Mouse (Mus musculus) inflammation-experienced regulatory T-cells, adult 6 months (primary cell): Measurements from ENCODE around the gene Tgm1. TPM values are rescaled to one million over a fixed set of nuclear protein-coding genes. Genes with fewer than 3 reads are reported as not detected.

ENCODE experiments used
- ATAC-seq: one replicate; pipeline ENCODE4 v1.8.0; 2017
- polyA plus RNA-seq, 3 experiments: library from polyadenylated mRNA; unstranded; fragments of 100-300 nt; shearing (Covaris generic); gene quantifications; one replicate each; pipeline ENCODE4 v1.2.1; 2017

The Tgm1 gene
- polyA plus RNA-seq, 3 experiments from 2014 or later = not detected

DNA sequence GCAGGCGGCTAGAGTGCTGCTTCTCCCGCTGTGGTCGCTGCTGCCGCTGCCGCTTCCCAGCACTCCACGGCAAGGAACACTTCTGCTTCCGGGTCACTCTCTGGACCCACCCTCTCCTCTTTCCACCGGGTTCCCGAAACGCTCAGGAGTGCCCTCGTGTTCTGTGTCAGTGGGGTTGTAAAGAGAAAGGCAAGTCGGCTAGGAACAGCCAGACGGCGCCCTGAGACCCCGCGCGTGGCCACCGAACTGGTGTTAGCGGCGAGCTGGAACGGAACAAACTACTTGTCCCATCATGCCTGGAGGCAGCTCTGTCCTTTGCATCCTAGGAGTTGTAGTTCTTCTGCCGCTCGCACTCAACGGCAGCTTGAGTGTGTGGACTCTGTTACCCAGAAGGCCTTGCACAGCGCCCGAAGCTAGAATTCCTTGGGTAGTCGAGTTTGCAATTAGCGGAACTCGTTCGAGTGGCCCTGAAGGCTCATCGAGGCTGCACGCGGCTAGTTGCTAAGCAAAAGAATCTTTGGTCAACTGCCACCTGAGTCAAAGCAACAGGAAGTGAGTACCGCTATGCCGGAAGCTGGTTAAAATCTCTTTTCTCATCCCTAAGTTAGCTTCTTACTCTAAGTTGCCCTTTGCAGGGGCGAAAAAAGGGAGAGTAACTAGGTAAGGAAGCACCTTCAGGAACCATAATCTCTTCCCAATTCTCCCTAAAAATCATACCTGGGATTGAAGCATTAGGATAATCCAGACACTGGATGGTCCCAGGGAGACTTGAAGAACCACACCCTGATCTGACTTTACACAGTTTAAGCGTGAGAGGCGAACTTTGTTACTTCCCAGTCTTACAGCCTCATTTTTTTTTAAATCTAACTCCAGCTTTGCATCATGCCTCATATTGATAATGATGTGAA, 41.6 kb downstream of the Tgm1 start, which contains the start of the genes Gmpr2 and Nedd8:
Gene Gmpr2, plus strand, starts transcription at position 109 of the 908 bp plus-strand sequence.
Gene Nedd8, minus strand, starts transcription at position 292 of the 908 bp plus-strand sequence.
- ATAC-seq = peak; percentile 98

DNA sequence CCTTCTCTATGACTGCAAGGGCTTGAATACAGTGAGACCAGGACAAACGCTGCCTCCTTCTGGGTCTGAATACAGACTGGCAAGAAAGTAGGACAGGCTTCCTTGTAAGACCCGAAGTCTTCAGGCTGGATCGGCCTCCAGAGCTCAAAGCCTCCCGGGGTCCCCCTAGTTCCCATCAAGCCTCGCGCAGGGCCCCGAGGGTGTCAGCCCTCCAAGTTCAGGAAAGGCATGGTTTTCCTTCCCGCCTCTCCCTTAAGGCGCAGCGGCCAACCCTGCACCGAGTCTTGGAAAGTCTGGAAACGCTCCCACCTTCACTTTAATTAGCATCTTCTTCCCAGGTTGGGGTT, 42.3 kb downstream of the Tgm1 start:
- ATAC-seq = peak; percentile 3

DNA sequence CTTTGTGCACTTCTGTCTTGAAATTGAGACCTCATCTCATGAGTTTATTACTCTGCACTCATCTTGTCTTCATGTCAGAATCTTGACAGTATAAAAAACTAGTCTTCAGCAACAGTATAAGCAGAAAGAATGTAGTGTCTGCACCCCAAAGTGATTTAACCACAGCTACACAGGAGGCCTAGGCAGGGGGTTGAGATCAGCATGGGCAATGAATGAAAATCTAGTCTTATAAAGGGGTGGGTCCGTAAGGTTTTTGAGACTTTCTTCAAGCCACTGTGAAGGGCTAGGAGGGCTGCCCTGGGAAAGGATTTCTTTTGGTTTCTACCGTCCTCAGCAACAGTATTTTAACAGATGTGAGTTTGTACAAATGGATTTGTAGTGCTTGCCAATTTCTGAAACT, 53.1 kb downstream of the Tgm1 start:
- no peak for ATAC-seq

DNA sequence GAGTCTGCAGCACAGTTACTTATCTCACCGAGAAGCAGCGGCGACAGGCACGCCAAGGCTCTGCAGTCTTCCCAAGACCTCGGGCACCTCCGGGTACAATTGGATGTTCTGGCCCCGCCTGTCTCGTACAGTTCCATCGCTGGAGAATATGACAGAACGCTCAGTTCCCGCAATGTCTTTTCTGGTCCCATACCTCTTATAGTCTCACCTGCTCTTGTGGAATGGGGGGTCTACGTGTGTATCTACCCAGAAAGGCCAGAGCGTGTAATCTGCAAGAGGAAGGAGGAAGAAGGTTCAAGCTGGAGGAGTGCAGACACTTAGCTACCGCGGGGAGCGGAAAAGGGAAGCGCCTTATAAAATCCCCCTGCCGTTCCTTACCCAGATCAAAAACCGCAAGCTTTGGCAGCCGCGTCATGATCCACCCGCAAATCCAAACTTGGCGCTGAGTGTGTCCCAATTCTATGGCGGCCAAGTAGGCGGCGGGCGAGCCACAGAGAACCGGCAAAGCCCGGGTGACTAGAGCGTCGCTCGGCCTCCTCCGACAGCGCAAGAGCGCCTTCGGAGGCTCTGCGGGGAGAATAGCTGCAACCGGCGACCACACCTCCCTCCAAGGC, 53.7 kb downstream of the Tgm1 start, which contains the start of gene Mdp1:
Gene Mdp1, minus strand, starts transcription at position 549 of the 614 bp plus-strand sequence.
- ATAC-seq = peak; percentile 96

DNA sequence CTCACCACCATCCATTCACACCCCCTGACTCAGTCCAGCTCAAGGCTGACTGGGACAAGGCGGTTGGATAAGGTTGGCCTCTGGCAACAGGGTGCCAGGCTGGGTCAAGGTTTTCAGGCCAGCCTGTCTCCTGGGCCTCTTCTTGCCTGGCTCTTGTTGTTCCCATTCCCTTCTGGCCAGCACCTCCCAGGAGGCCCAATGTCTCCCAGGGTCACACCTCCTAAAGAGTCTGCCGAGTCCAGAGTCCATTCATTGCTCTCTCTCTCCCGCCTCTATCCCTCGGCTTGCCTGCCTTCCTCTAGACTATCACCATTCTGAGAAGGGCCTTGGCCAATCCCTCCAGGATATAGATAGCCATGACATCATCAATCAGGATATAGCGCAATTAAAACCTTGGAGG, 55.7 kb downstream of the Tgm1 start:
- no peak for ATAC-seq

DNA sequence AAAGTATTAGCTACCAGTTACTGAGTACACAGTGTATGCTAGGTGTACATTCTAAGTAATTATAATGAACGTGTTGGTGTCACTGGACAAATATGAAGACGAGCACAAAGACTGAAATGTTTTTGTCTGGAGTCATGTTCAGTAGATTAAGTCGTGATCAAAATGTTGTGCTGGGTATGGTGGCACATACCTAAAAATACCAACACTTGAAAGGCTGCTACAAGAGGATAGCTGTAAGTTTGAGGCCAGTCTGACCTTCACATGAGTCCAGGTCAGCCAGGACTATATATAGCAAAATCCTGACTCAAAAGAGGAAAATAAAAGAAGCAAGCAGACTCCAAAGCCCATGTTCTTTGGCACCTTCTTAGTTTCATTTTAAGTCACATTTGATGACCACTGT, 56.8 kb downstream of the Tgm1 start:
- ATAC-seq = no peak

DNA sequence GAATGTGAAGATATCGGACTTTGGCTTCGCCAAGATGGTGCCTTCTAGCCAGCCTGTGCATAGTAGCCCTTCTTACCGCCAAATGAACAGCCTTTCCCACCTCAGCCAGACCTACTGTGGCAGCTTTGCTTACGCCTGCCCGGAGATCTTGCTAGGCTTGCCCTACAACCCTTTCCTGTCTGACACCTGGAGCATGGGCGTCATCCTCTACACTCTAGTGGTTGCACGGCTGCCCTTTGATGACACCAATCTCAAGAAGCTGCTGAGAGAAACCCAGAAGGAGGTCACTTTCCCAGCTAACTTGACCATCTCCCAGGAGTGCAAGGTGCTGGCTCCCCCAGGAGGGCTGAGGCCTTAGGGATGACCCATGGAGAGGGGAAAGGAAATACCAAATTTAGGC, 62.2 kb downstream of the Tgm1 start:
- ATAC-seq = no peak

Other genes starting within 250 kb of the Tgm1 start
- 10 to 100 TPM; 37.3 to 38.7 (median 37.4) TPM for gene Dhrs4, start 235.2 kb downstream of the Tgm1 start, polyA plus RNA-seq
- gene Carmil3, start 223.3 kb downstream of the Tgm1 start, polyA plus RNA-seq = not detected
- not detected for gene Cpne6, start 203.5 kb downstream of the Tgm1 start, polyA plus RNA-seq
- gene Nrl, start 188.9 kb downstream of the Tgm1 start, polyA plus RNA-seq = under 1 TPM in 1 of 3 experiments, not detected in 2; 0.08 TPM
- 10 to 100 TPM; 31.9 to 37.5 (median 35.9) TPM for gene Pck2, start 173.7 kb downstream of the Tgm1 start, polyA plus RNA-seq
- gene Dcaf11, start 153.9 kb downstream of the Tgm1 start, polyA plus RNA-seq = 100 to 1,000 TPM in 1 of 3 experiments, 10 to 100 TPM in 2; 73.9 to 107 (median 81.0) TPM
- 1 to 10 TPM; 1.4 to 3.2 (median 3.2) TPM for gene A730061H03Rik, start 153.5 kb downstream of the Tgm1 start, polyA plus RNA-seq
- not detected for gene Fitm1, start 138.3 kb downstream of the Tgm1 start, polyA plus RNA-seq
- gene Psme1, start 135.8 kb downstream of the Tgm1 start, polyA plus RNA-seq = 100 to 1,000 TPM; 667 to 812 (median 693) TPM
- 10 to 100 TPM; 19.1 to 25.6 (median 23.3) TPM for gene Emc9, start 128.6 kb downstream of the Tgm1 start, polyA plus RNA-seq
- 1,000 to 10,000 TPM in 1 of 3 experiments, 100 to 1,000 TPM in 2; 828 to 1,360 (median 869) TPM for gene Psme2, start 122.8 kb downstream of the Tgm1 start, polyA plus RNA-seq
- gene Rnf31, start 122.2 kb downstream of the Tgm1 start, polyA plus RNA-seq = 10 to 100 TPM; 26.7 to 37.2 (median 35.3) TPM
- 100 to 1,000 TPM; 120 to 174 (median 141) TPM for gene Irf9, start 110.4 kb downstream of the Tgm1 start, polyA plus RNA-seq
- gene Rec8, start 95.9 kb downstream of the Tgm1 start, polyA plus RNA-seq = 1 to 10 TPM in 2 of 3 experiments, not detected in 1; 2.7 to 4.0 TPM
- gene Ipo4, start 78.0 kb downstream of the Tgm1 start, polyA plus RNA-seq = 10 to 100 TPM; 21.1 to 39.8 (median 36.3) TPM
- 1 to 10 TPM in 2 of 3 experiments, under 1 TPM in 1; 0.44 to 2.8 (median 2.5) TPM for gene Gm49378, start 76.0 kb downstream of the Tgm1 start, polyA plus RNA-seq
- 10 to 100 TPM; 36.3 to 45.0 (median 39.3) TPM for gene Tm9sf1, start 70.1 kb downstream of the Tgm1 start, polyA plus RNA-seq
- gene Tssk4, start 63.7 kb downstream of the Tgm1 start, polyA plus RNA-seq = 1 to 10 TPM in 2 of 3 experiments, under 1 TPM in 1; 0.68 to 2.2 (median 1.2) TPM
- 100 to 1,000 TPM in 1 of 3 experiments, 10 to 100 TPM in 2; 89.2 to 101 (median 95.6) TPM for gene Mdp1, start 53.4 kb downstream of the Tgm1 start, polyA plus RNA-seq
- 10 to 100 TPM; 25.8 to 33.9 (median 29.9) TPM for gene Gmpr2, start 42.0 kb downstream of the Tgm1 start, polyA plus RNA-seq
- gene Nedd8, start 41.8 kb downstream of the Tgm1 start, polyA plus RNA-seq = 100 to 1,000 TPM; 335 to 412 (median 375) TPM
- 10 to 100 TPM; 26.4 to 30.7 (median 30.2) TPM for gene Tinf2, start 32.1 kb downstream of the Tgm1 start, polyA plus RNA-seq
- gene Rabggta, start 8.3 kb upstream of the Tgm1 start, polyA plus RNA-seq = 10 to 100 TPM; 40.8 to 75.9 (median 62.1) TPM
- gene Dhrs1, start 31.8 kb upstream of the Tgm1 start, polyA plus RNA-seq = 10 to 100 TPM; 32.4 to 57.8 (median 46.5) TPM
- gene Nop9, start 31.8 kb upstream of the Tgm1 start, polyA plus RNA-seq = 1 to 10 TPM; 4.1 to 8.4 (median 5.4) TPM
- gene Cideb, start 44.5 kb upstream of the Tgm1 start, polyA plus RNA-seq = not detected
- not detected for gene Ltb4r2, start 47.5 kb upstream of the Tgm1 start, polyA plus RNA-seq
- 10 to 100 TPM in 1 of 3 experiments, 1 to 10 TPM in 1, under 1 TPM in 1; 0.57 to 16.6 (median 3.8) TPM for gene Ltb4r1, start 52.0 kb upstream of the Tgm1 start, polyA plus RNA-seq
- gene Adcy4, start 70.2 kb upstream of the Tgm1 start, polyA plus RNA-seq = under 1 TPM in 1 of 3 experiments, not detected in 2; 0.29 TPM
- 10 to 100 TPM; 71.9 to 99.8 (median 84.8) TPM for gene Ripk3, start 74.9 kb upstream of the Tgm1 start, polyA plus RNA-seq
- gene Nfatc4, start 109.2 kb upstream of the Tgm1 start, polyA plus RNA-seq = not detected
- gene Nynrin, start 140.1 kb upstream of the Tgm1 start, polyA plus RNA-seq = under 1 TPM in 1 of 3 experiments, not detected in 2; 0.04 TPM
- under 1 TPM in 1 of 3 experiments, not detected in 2; 0.11 TPM for gene Cbln3, start 170.5 kb upstream of the Tgm1 start, polyA plus RNA-seq
- gene Khnyn, start 171.0 kb upstream of the Tgm1 start, polyA plus RNA-seq = 10 to 100 TPM; 10.5 to 13.1 (median 12.8) TPM
- 100 to 1,000 TPM in 1 of 3 experiments, 10 to 100 TPM in 2; 76.4 to 107 (median 93.3) TPM for gene Sdr39u1, start 186.4 kb upstream of the Tgm1 start, polyA plus RNA-seq
- gene Cma1, start 230.7 kb upstream of the Tgm1 start, polyA plus RNA-seq = not detected
- not detected for gene Cma2, start 237.1 kb upstream of the Tgm1 start, polyA plus RNA-seq